Mouse (Mus musculus): Measurements from ENCODE around the gene Kif4. TPM values are rescaled to one million over a fixed set of nuclear protein-coding genes. Genes with fewer than 3 reads are reported as not detected.

Gene Kif4
- total RNA-seq, 2 experiments from 2014 or later, result 0.66 to 0.98 TPM

Other genes starting within 250 kb of the Kif4 start
- gene Otud6a, start 196.7 kb upstream of the Kif4 start, total RNA-seq (2021), result not detected
- under 1 TPM in 1 of 2 experiments, not detected in 1; 0.21 TPM for gene Awat2, start 183.0 kb upstream of the Kif4 start, total RNA-seq (2021)
- 10 to 100 TPM; 33.3 to 34.9 TPM for gene Igbp1, start 131.4 kb upstream of the Kif4 start, total RNA-seq (2021)
- gene Dgat2l6, start 100.9 kb upstream of the Kif4 start, total RNA-seq (2021), result under 1 TPM; 0.37 TPM
- gene Awat1, start 53.5 kb upstream of the Kif4 start, total RNA-seq (2021), result not detected
- gene P2ry4, start 30.9 kb upstream of the Kif4 start, total RNA-seq (2021), result not detected
- gene Arr3, start 20.2 kb upstream of the Kif4 start, total RNA-seq (2021), result 1 to 10 TPM; 1.3 to 2.3 TPM
- gene Pdzd11, start 831 bp downstream of the Kif4 start, total RNA-seq (2021), result 10 to 100 TPM; 44.4 to 51.7 TPM
- 10 to 100 TPM in 1 of 2 experiments, 1 to 10 TPM in 1; 8.5 to 11.6 TPM for gene Gdpd2, start 104.1 kb downstream of the Kif4 start, total RNA-seq (2021)
- gene Dlg3, start 142.0 kb downstream of the Kif4 start, total RNA-seq (2021), result 100 to 1,000 TPM; 151 to 153 TPM

All from left cerebral cortex, postnatal 25 days (tissue).